Mouse (Mus musculus): Measurements from ENCODE around the gene Pomgnt1. TPM values are rescaled to one million over a fixed set of nuclear protein-coding genes. Genes with fewer than 3 reads are reported as not detected.

Gene Pomgnt1
- total RNA-seq (2023), result 7.2 and 8.5 TPM in 2 replicates

GRCm38 (mm10) chr4:116123602-116124519 lies at the start of gene Pomgnt1, which contains the start of gene Rad54l:
TSS of gene Pomgnt1 (plus strand) at chr4:116123840.
TSS of gene Rad54l (minus strand) at chr4:116123690.

DNA sequence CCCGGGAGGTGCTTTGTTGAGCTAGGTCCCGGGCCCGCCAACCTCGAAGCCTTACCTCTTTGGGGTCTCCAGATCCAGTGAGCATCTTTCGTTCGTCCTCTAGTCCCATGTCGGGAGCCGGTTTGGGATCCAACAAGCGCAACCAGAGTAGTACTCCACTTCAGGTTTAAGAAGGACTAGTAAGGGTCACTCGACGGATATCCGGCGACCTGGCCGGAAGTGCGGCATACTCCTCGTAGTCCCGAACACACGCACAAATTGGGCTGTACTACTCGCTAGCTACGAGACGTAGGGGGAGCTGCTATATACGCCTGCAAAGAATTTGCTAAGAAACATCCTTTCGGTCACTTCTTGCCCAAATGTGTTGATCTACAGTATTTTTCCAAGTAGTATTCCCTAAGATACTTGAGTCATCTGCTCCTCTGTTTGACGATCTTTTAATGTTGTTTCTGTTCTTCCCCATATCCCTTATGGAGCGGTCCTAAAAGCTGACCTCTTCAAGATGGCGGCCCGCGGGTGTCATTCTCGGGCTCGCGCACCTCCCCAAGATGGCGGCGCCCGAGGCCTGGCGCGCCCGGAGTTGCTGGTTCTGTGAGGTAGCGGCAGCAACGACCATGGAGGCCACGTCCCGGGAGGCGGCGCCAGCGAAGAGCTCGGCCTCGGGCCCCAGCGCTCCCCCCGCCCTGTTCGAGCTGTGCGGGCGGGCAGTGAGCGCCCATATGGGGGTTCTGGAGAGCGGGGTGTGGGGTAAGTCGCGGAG lies 48.6 kb upstream of the Pomgnt1 start, which contains the start of the genes Uqcrh and Lrrc41:
TSS of gene Uqcrh (minus strand) at position 211 of the 760 bp plus-strand sequence.
TSS of gene Lrrc41 (plus strand) at position 409 of the 760 bp plus-strand sequence.

GRCm38 (mm10) chr4:116151238-116151637 lies 27.6 kb downstream of the Pomgnt1 start, which contains the start of gene Lurap1:
TSS of gene Lurap1 (minus strand) at chr4:116151338.

GRCm38 (mm10) chr4:116167404-116167803 lies 43.8 kb downstream of the Pomgnt1 start, which contains the start of gene Tspan1:
TSS of gene Tspan1 (minus strand) at chr4:116167601.

DNA sequence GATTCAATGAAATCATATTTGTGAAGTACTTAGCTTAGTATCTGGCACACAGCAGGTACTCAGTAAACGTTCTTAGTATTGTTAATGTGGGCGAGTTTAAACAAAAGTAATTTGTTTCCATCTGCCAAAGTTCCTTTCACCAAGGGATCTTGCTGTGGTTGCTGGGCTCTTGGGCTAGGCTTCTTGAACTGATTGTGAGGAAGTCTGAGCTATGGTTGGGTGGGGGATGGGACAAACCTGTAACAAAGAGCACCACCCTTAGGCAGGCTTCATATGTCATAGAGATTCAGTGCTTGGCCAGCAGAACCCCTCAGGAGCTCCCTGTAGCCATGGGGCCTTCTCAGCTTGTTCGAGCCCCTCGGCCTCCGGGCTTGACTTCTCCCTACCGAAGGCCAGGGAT lies 49.4 kb downstream of the Pomgnt1 start, which contains the start of the genes 1700042G07Rik and Gm49337:
TSS of gene 1700042G07Rik (plus strand) at position 301 of the 400 bp plus-strand sequence.
TSS of gene Gm49337 (plus strand) at position 313 of the 400 bp plus-strand sequence.

Other genes with a start within 250 kb of the Pomgnt1 start
- not detected in 2 replicates for gene Kncn, start 239.4 kb upstream of the Pomgnt1 start, total RNA-seq (2023)
- not detected in 2 replicates for gene 6430628N08Rik, start 233.2 kb upstream of the Pomgnt1 start, total RNA-seq (2023)
- gene Dmbx1, start 183.9 kb upstream of the Pomgnt1 start, total RNA-seq (2023), result not detected in 2 replicates
- gene Faah, start 105.9 kb upstream of the Pomgnt1 start, total RNA-seq (2023), result 0.27 and 3.2 TPM in 2 replicates
- gene Nsun4, start 70.0 kb upstream of the Pomgnt1 start, total RNA-seq (2023), result 7.5 and 9.8 TPM in 2 replicates
- 191 and 244 TPM in 2 replicates for gene Uqcrh, start 48.8 kb upstream of the Pomgnt1 start, total RNA-seq (2023)
- gene Lrrc41, start 48.6 kb upstream of the Pomgnt1 start, total RNA-seq (2023), result 18.4 and 22.5 TPM in 2 replicates
- gene Rad54l, start 150 bp upstream of the Pomgnt1 start, total RNA-seq (2023), result 12.9 and 14.0 TPM in 2 replicates
- not detected in 2 replicates for gene Lurap1, start 27.5 kb downstream of the Pomgnt1 start, total RNA-seq (2023)
- gene Tspan1, start 43.8 kb downstream of the Pomgnt1 start, total RNA-seq (2023), result not detected in 2 replicates
- not detected in 2 replicates for gene 1700042G07Rik, start 49.5 kb downstream of the Pomgnt1 start, total RNA-seq (2023)
- not detected in 2 replicates for gene Gm49337, start 49.5 kb downstream of the Pomgnt1 start, total RNA-seq (2023)
- 0.47 and 0.64 TPM in 2 replicates for gene Pik3r3, start 97.8 kb downstream of the Pomgnt1 start, total RNA-seq (2023)